Mouse (Mus musculus) ES-E14 (cell line): ENCODE data around the gene Acoxl. TPM values are rescaled to one million over a fixed set of nuclear protein-coding genes. Genes with fewer than 3 reads are reported as not detected.

Experiments used
- DNase-seq: peaks from one replicate; pipeline ENCODE4 v3.0.0-alpha.2; 2013; ENCODE audit warnings: low read depth, low spot score
- H3K27ac ChIP-seq: 2 replicates; pipeline ENCODE4 v1.5.1; 2012; ENCODE audit warnings: low read depth, mild to moderate bottlenecking, low read length, moderate library complexity, mixed read lengths; ENCODE audit not compliant: poor library complexity, insufficient read depth, severe bottlenecking
- H3K36me3 ChIP-seq: 2 replicates; pipeline ENCODE4 v1.6.1; 2012; ENCODE audit warnings: mild to moderate bottlenecking, low read length, moderate library complexity, mixed read lengths; ENCODE audit not compliant: control insufficient read depth, poor library complexity, insufficient read depth, severe bottlenecking
- H3K4me1 ChIP-seq, 2 experiments: fragments of 150-350 bp in 1 of 2; sonication (generic) in 1 of 2; 2 replicates each; pipeline ENCODE4 v1.6.1; 2012; ENCODE audit warnings: low read length in 2 of 2, mild to moderate bottlenecking in 1 of 2, mixed read lengths in 1 of 2; ENCODE audit not compliant: control insufficient read depth in 2 of 2, insufficient read depth in 2 of 2, poor library complexity in 1 of 2
- H3K4me3 ChIP-seq, 2 experiments: fragments of 150-350 bp in 1 of 2; sonication (generic) in 1 of 2; 2 replicates each; pipeline ENCODE4 v1.5.1; 2012; ENCODE audit warnings: low read length in 2 of 2, low read depth in 1 of 2, mild to moderate bottlenecking in 1 of 2, mixed read lengths in 1 of 2; ENCODE audit not compliant: insufficient read depth in 1 of 2, poor library complexity in 1 of 2, severe bottlenecking in 1 of 2
- H3K9ac ChIP-seq: 2 replicates; pipeline ENCODE4 v1.6.1; 2012; ENCODE audit warnings: low read depth, mild to moderate bottlenecking, low read length, mixed read lengths; ENCODE audit not compliant: poor library complexity, insufficient read depth, severe bottlenecking
- H3K9me3 ChIP-seq: fragments of 150-350 bp; sonication (generic); 2 replicates; pipeline ENCODE4 v1.6.1; 2012; ENCODE audit warnings: low read depth, mild to moderate bottlenecking, low read length; ENCODE audit not compliant: control insufficient read depth, insufficient read depth
- CHD2 ChIP-seq: IDR thresholded peaks from 2 replicates; pipeline ENCODE4 v1.6.1; 2014; ENCODE audit warnings: mild to moderate bottlenecking, low read depth, low read length, inconsistent platforms
- HCFC1 ChIP-seq: IDR thresholded peaks from 2 replicates; pipeline ENCODE4 v1.6.1; 2012; ENCODE audit warnings: low read length, inconsistent platforms, borderline replicate concordance; ENCODE audit not compliant: insufficient read depth
- MAFK ChIP-seq: IDR thresholded peaks from 2 replicates; pipeline ENCODE4 v1.6.1; 2014; ENCODE audit warnings: mild to moderate bottlenecking, low read depth, low read length, inconsistent platforms; ENCODE audit not compliant: insufficient read depth
- ZC3H11A ChIP-seq: IDR thresholded peaks from 2 replicates; pipeline ENCODE4 v1.6.1; 2012; ENCODE audit warnings: low read depth, mild to moderate bottlenecking, inconsistent platforms, low read length, borderline replicate concordance
- ZNF384 ChIP-seq: IDR thresholded peaks from 2 replicates; pipeline ENCODE4 v1.6.1; 2012; ENCODE audit warnings: low read depth, low read length, inconsistent platforms
- in situ Hi-C, 2 experiments: fragments of 600-800 bp; cut with MboI; formaldehyde crosslinking; loops; one replicate each; pipeline ENCODE4 v1.15.1; 2025; ENCODE audit warnings: low sequenced_read_pairs in 2 of 2, inconsistent platforms in 1 of 2; ENCODE audit not compliant: unreplicated experiment in 2 of 2
- total RNA-seq: library from RNA; depleted of rRNA; stranded (reverse); fragments of 300-350 nt; gene quantifications from 2 replicates; pipeline ENCODE4 v1.2.3, GENCODE M21; 2012

Gene Acoxl
- total RNA-seq, 1 experiment: 0.98 TPM

GRCm38 (mm10) chr2:127983301-127983700, 144.6 kb downstream of the Acoxl start:
- DNase-seq: no peak

GRCm38 (mm10) chr2:127983981-127984380, 145.3 kb downstream of the Acoxl start:
- no peak overlapping the region for H3K4me3 ChIP-seq
- H3K27ac ChIP-seq: no peak overlapping the region
- no peaks in the 10 kb centered on the region for H3K4me1 ChIP-seq
- no peak for DNase-seq
- in situ Hi-C loops: no loop called here
- H3K9me3 ChIP-seq: no peaks in the 10 kb centered on the region
- no peaks in the 10 kb centered on the region for H3K36me3 ChIP-seq
- no peak for TF ChIP-seq ZNF384
- TF ChIP-seq CHD2: no peak
- TF ChIP-seq ZC3H11A: no peak
- TF ChIP-seq HCFC1: no peak
- TF ChIP-seq MAFK: no peak
- H3K9ac ChIP-seq: no peak overlapping the region

More at GRCm38 (mm10) chr2:127983301-127983700, 144.6 kb downstream of the Acoxl start:
- H3K4me3 ChIP-seq: no peak overlapping the region
- no peaks in the 10 kb centered on the region for H3K36me3 ChIP-seq
- H3K9me3 ChIP-seq: no peaks in the 10 kb centered on the region
- in situ Hi-C loops: no loop called here
- no peak for TF ChIP-seq ZC3H11A
- TF ChIP-seq MAFK: no peak
- TF ChIP-seq ZNF384: no peak
- no peak for TF ChIP-seq HCFC1
- no peak for TF ChIP-seq CHD2
- H3K9ac ChIP-seq: no peak overlapping the region
- H3K4me1 ChIP-seq: no peaks in the 10 kb centered on the region
- no peak overlapping the region for H3K27ac ChIP-seq

GRCm38 (mm10) chr2:127987706-127988105, 149.0 kb downstream of the Acoxl start:
- Histone ChIP-seq H3K4me1 (no peaks in the 10 kb centered on the region), H3K4me3 (no peak overlapping the region), H3K9me3 (no peaks in the 10 kb centered on the region), H3K27ac (no peak overlapping the region), H3K36me3 (no peaks in the 10 kb centered on the region), H3K9ac (no peak overlapping the region)
- in situ Hi-C loops: no loop called here
- TF ChIP-seq ZC3H11A (no peak), HCFC1 (no peak), ZNF384 (no peak), CHD2 (no peak), MAFK (no peak)
- peak; percentile 8 for DNase-seq

- in situ Hi-C loops: no loop called here
- Histone ChIP-seq H3K4me1 (no peaks in the 10 kb centered on the region), H3K4me3 (no peak overlapping the region), H3K9me3 (no peaks in the 10 kb centered on the region), H3K9ac (no peak overlapping the region), H3K27ac (no peak overlapping the region), H3K36me3 (no peaks in the 10 kb centered on the region)
- DNase-seq: no peak
- 0 out of 2 replicates have a peak, but pooled peaks have one; percentile 28 for TF ChIP-seq ZNF384
- no peak for TF ChIP-seq CHD2
- TF ChIP-seq ZC3H11A: no peak
Observed at GRCm38 (mm10) chr2:127990856-127991479, 152.3 kb downstream of the Acoxl start.

- no peaks in the 10 kb centered on the region for H3K4me1 ChIP-seq
- H3K27ac ChIP-seq: no peak overlapping the region
- H3K4me3 ChIP-seq: no peak overlapping the region
- DNase-seq: no peak
- H3K36me3 ChIP-seq: no peaks in the 10 kb centered on the region
- H3K9ac ChIP-seq: no peak overlapping the region
- H3K9me3 ChIP-seq: no peaks in the 10 kb centered on the region
- in situ Hi-C loops: no loop called here
- TF ChIP-seq MAFK (no peak), HCFC1 (no peak), ZNF384 (no peak), CHD2 (no peak)
Observed at GRCm38 (mm10) chr2:127991656-127992055, 153.0 kb downstream of the Acoxl start.
